Mouse (Mus musculus) right cerebral cortex, adult 18-20 months (tissue): ENCODE measurements around the gene Mrps7.
"Not testable (repeated sequence)": the region's sequence is repeated elsewhere in the genome, so short reads cannot be mapped to it uniquely, and the experiment has no call there.

Experiments
- DNase-seq: peaks from one replicate; pipeline ENCODE4 v3.0.0; 2022; ENCODE audit warnings: mixed read lengths

Gene Mrps7

GRCm38 (mm10) chr11:115630532-115631504 is 27.1 kb downstream of the Mrps7 start:
- no peak for DNase-seq

DNA sequence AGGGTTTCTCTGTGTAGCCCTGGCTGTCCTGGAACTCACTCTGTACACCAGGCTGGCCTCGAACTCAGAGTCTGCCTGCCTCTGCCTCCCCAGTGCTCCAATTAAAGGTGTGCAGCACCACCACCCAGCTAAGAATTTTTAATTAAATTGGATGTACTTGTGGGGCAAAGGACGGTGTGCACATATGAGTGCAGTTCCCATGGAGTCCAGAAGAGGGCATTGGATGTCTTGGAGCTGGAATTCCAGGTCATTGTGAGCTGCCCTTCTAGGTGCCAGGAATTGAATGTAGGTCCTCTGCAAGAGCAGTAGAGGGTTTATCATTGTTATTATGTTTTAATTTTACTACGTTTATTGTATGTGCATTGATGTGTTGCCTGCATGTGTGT is 27.8 kb downstream of the Mrps7 start:
- DNase-seq = no peak

- no peak for DNase-seq
These were observed 28.5 kb downstream of the Mrps7 start for GRCm38 (mm10) chr11:115632247-115632646.

GRCm38 (mm10) chr11:115632862-115633261 is 29.1 kb downstream of the Mrps7 start:
- DNase-seq = no peak

- no peak for DNase-seq
These were observed 30.4 kb downstream of the Mrps7 start for GRCm38 (mm10) chr11:115634109-115634508.

DNA sequence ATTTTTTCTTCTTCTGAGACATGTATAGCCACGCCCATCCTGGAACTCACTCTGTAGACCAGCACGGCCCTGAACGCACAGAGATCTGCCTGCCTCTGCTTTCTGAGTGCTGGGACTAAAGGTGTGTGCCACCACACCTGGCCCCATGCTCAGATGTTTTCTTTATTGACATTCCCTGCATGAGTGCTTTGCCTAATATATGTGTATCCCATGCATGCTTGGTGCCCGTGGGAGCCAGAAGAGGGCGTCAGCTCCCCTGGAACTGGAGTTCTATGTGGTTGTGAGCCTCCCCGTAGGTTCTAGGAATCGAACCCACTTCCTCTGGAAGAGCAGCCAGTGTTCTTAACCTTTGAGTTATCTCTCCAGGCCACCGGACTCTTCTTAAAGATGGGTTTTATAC is 31.3 kb downstream of the Mrps7 start:
- DNase-seq = no peak

- DNase-seq = no peak
These were observed 31.8 kb downstream of the Mrps7 start for GRCm38 (mm10) chr11:115635484-115635883.

DNA sequence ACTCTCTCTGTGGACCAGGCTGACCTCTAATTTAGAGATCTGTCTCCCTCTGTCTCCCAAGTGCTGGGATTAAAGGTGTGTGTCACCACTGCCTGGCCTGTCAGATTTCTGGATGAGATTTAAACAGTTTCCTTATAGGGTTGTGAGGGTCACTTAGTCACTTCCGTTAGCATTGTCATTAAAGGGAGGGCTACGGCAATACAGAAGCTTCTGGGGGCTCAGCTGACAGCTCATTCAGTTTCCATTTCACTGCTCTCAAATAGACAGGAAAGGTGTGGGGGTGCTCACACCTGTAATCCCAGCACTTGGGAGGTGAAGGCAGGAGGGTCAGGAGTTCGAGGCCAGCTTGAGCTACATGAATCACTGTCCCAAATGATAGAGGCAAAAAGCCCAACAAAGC is 33.2 kb downstream of the Mrps7 start:
- DNase-seq = no peak

GRCm38 (mm10) chr11:115638498-115639409 is 35.0 kb downstream of the Mrps7 start:
- DNase-seq = no peak

GRCm38 (mm10) chr11:115639540-115639939 is 35.8 kb downstream of the Mrps7 start:
- DNase-seq = no peak

- no peak for DNase-seq
These were observed 36.6 kb downstream of the Mrps7 start for GRCm38 (mm10) chr11:115640311-115640828.

- DNase-seq = peak; percentile 47
These were observed 37.4 kb downstream of the Mrps7 start for GRCm38 (mm10) chr11:115640978-115641663.

DNA sequence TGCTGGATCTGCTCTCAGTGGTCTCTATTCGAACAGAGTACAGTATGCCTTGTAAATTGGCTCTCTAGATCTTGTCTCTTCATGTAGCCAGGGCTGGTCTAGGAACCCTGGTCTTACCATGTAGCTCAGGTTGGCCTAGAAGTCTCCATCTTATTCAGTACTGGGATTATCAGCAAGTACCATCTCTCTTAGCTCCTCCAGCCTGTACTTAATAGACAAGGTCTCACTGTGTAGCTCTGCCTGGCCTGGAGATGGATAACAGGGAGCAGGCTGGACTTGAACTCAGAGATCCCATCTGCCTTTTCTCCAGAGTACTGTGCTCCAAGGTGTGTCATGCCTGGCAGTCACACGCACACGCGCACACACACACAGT is 37.9 kb downstream of the Mrps7 start:
- no peak for DNase-seq

DNA sequence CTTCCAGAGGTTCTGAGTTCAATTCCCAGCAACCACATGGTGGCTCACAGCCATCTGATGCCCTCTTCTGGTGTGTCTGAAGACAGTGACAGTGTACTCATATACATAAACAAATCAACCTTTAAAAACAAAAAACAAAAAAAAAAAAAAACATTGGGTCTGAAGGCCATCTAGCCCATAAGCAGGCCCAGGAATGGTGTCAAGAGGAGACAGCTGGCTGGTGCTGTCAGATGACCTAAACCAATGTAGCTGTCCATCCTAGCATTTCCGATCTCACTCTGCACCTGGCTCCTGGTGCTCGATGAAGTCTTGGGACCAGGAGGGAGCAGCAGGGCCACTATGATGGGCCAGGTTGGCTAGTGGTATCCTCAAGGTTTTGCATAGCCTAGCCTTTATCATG is 39.0 kb downstream of the Mrps7 start:
- no peak for DNase-seq

- DNase-seq = no peak
These were observed 39.5 kb downstream of the Mrps7 start for GRCm38 (mm10) chr11:115643265-115643664.

GRCm38 (mm10) chr11:115644308-115644707 is 40.6 kb downstream of the Mrps7 start:
- DNase-seq = no peak

GRCm38 (mm10) chr11:115645498-115645897 is 41.8 kb downstream of the Mrps7 start:
- not testable (repeated sequence) for DNase-seq

DNA sequence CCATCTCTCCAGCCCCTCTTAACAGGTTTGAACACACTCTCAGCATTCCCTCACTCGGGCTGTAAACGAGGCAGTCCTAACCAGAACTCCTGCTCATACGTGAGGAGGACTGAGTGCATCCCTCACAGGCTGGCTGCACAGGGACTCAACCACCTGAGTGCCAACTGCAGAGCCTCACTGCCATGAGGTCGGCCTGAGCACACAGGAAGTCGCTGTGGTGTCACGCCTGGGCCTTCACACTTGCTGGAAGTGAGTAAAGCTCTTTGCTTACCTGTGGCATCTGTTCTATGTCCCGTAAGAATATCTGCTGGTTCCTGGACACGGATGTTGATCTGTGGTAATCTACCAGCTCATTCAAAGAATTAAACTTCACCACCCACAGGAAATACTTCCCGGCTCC is 42.7 kb downstream of the Mrps7 start:
- DNase-seq = no peak

GRCm38 (mm10) chr11:115647459-115647858 is 43.7 kb downstream of the Mrps7 start:
- DNase-seq = peak; percentile 67

DNA sequence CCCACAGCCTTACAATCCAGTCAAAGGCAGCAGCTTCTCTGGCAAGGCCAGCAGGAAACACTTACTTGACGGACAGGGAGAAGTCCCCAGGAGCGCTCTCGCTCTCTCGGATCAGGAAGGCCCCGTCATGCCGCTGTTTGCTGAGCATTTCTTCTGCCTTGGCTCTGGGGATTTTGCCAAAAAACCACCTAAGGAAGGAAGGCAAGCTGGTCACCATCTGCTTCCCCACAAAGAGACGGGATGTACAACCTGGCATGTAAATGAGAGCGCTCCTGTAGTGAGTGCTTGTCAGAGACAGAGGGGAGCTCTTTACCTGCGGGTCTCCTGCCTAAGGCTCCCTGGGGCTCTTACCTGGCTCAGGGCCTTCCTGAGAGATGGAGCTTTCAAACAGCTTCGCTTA is 46.0 kb downstream of the Mrps7 start:
- peak; percentile 64 for DNase-seq

DNA sequence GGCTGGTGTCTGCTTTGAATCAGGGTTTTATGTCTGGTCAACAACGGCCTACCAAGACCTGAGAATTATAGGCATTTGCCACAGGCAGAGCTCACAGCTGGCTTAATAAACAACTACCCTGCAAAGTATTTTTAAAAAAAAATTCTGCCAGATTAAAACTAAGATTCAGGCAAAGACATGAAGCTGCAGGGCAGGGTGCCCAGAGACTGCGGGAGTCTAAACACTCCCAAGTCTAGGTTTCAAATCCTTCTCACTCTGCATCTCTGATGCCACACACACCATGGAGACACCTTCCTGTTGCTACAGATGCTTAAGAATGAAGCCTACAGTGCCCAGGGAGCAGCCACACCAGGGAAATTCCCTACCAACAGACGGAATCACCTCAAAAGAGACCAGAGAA is 48.0 kb downstream of the Mrps7 start:
- no peak for DNase-seq

GRCm38 (mm10) chr11:115653194-115653593 is 49.5 kb downstream of the Mrps7 start:
- DNase-seq = no peak

- DNase-seq = no peak
These were observed 50.4 kb downstream of the Mrps7 start for GRCm38 (mm10) chr11:115654128-115654527.
